Mouse (Mus musculus) hindbrain, embryonic 10.5 days (tissue): ENCODE data around the gene Lrrc2. TPM values are rescaled to one million over a fixed set of nuclear protein-coding genes. Genes with fewer than 3 reads are reported as not detected.

Experiments used
- DNase-seq: peaks from one replicate; pipeline ENCODE4 v3.0.0-alpha.2; 2017; ENCODE audit warnings: low spot score
- H3K27ac ChIP-seq: fragments of 300-500 bp; sonication (generic); 2 replicates; pipeline ENCODE4 v1.5.1; 2016; ENCODE audit warnings: mild to moderate bottlenecking, moderate library complexity
- H3K27me3 ChIP-seq: fragments of 300-500 bp; sonication (generic); 2 replicates; pipeline ENCODE4 v1.6.1; 2016; ENCODE audit warnings: mild to moderate bottlenecking; ENCODE audit not compliant: poor library complexity, insufficient read depth, severe bottlenecking
- H3K36me3 ChIP-seq: fragments of 300-500 bp; sonication (generic); 2 replicates; pipeline ENCODE4 v1.6.1; 2016; ENCODE audit warnings: mild to moderate bottlenecking, moderate library complexity
- H3K4me1 ChIP-seq: fragments of 300-500 bp; sonication (generic); replicated peaks from 2 replicates; pipeline ENCODE4 v1.6.1; 2016; ENCODE audit warnings: mild to moderate bottlenecking
- H3K4me3 ChIP-seq: fragments of 300-500 bp; sonication (generic); 2 replicates; pipeline ENCODE4 v1.5.1; 2016; ENCODE audit warnings: mild to moderate bottlenecking, moderate library complexity
- H3K9me3 ChIP-seq: fragments of 300-500 bp; sonication (generic); 2 replicates; pipeline ENCODE4 v1.6.1; 2016; ENCODE audit warnings: mild to moderate bottlenecking, moderate library complexity
- WGBS: fragments of 180-500 bp; shearing (Covaris S2); methylation state at CpG from one replicate; pipeline ENCODE4 v1.1.7; 2016; 5-methylcytosine and 5-hydroxymethylcytosine counted together
- polyA plus RNA-seq: library from polyadenylated mRNA; unstranded; fragments of >200 nt; fragmentation: Nextera tagmentation; extraction: Ambion mirVana; gene quantifications from 2 replicates; pipeline ENCODE4 v1.2.1, GENCODE M21; 2016

Lrrc2 gene
- polyA plus RNA-seq = 0.33 TPM in 1 of 2 replicates, not detected in the other

GRCm38 (mm10) chr9:110951397-110951796, at the start of gene Lrrc2:
Gene Lrrc2 (plus strand): TSS chr9:110951545.
- no peak for DNase-seq
- no peak within 1 kb of the TSS for H3K4me3 ChIP-seq
- H3K36me3 ChIP-seq = no peaks in the 10 kb centered on the region
- peaks cover 27% of the 10 kb centered on the region for H3K4me1 ChIP-seq
- peaks cover 86% of the 10 kb centered on the region for H3K27me3 ChIP-seq
- no peaks in the 10 kb centered on the region for H3K9me3 ChIP-seq
- 89% methylated on average over 11 of the region's 11 CpGs for whole genome bisulfite sequencing
- H3K27ac ChIP-seq = no peak within 1 kb of the TSS

GRCm38 (mm10) chr9:110902271-110902670, 49.1 kb upstream of the Lrrc2 start:
- Histone ChIP-seq H3K36me3 (no peaks in the 10 kb centered on the region), H3K4me1 (no peaks in the 10 kb centered on the region), H3K9me3 (peaks cover 4% of the 10 kb centered on the region), H3K27me3 (no peaks in the 10 kb centered on the region), H3K4me3 (no peak overlapping the region), H3K27ac (no peak overlapping the region)
- WGBS = 89% methylated on average over 4 of the region's 4 CpGs
- DNase-seq = no peak

- 91% methylated on average over 11 of the region's 11 CpGs for WGBS
- H3K4me3 ChIP-seq = no peak overlapping the region
Observed at GRCm38 (mm10) chr9:110907201-110907837, 44.0 kb upstream of the Lrrc2 start.

GRCm38 (mm10) chr9:110907838-110908630, 43.3 kb upstream of the Lrrc2 start:
- no peak overlapping the region for H3K27ac ChIP-seq
- no peaks in the 10 kb centered on the region for H3K4me1 ChIP-seq
- H3K9me3 ChIP-seq = peaks cover 5% of the 10 kb centered on the region
- WGBS = 79% methylated on average over 4 of the region's 4 CpGs
- no peak for DNase-seq
- H3K27me3 ChIP-seq = no peaks in the 10 kb centered on the region
- no peak overlapping the region for H3K4me3 ChIP-seq
- H3K36me3 ChIP-seq = no peaks in the 10 kb centered on the region

More at GRCm38 (mm10) chr9:110907201-110907837, 44.0 kb upstream of the Lrrc2 start:
- no peak for DNase-seq
- no peaks in the 10 kb centered on the region for H3K36me3 ChIP-seq
- H3K27me3 ChIP-seq = no peaks in the 10 kb centered on the region
- no peak overlapping the region for H3K27ac ChIP-seq
- no peaks in the 10 kb centered on the region for H3K4me1 ChIP-seq
- H3K9me3 ChIP-seq = peaks cover 5% of the 10 kb centered on the region

- Histone ChIP-seq H3K27ac (no peak overlapping the region), H3K4me1 (no peaks in the 10 kb centered on the region), H3K36me3 (no peaks in the 10 kb centered on the region), H3K27me3 (no peaks in the 10 kb centered on the region), H3K9me3 (peaks cover 5% of the 10 kb centered on the region), H3K4me3 (no peak overlapping the region)
- 97% methylated on average over 3 of the region's 3 CpGs for WGBS
- DNase-seq = no peak
Observed at GRCm38 (mm10) chr9:110908631-110909016, 42.7 kb upstream of the Lrrc2 start.

GRCm38 (mm10) chr9:110909371-110909967, 41.9 kb upstream of the Lrrc2 start:
- WGBS = 82% methylated on average over 6 of the region's 6 CpGs
- no peak for DNase-seq

GRCm38 (mm10) chr9:110914631-110915236, 36.6 kb upstream of the Lrrc2 start:
- no peaks in the 10 kb centered on the region for H3K9me3 ChIP-seq
- peaks cover 3% of the 10 kb centered on the region; the same call in 1 of the 2 replicates for H3K4me1 ChIP-seq
- WGBS = 63% methylated on average over 21 of the region's 21 CpGs
- DNase-seq = no peak
- H3K27ac ChIP-seq = no peak overlapping the region
- H3K36me3 ChIP-seq = no peaks in the 10 kb centered on the region
- no peaks in the 10 kb centered on the region for H3K27me3 ChIP-seq
- H3K4me3 ChIP-seq = no peak overlapping the region

More at GRCm38 (mm10) chr9:110909371-110909967, 41.9 kb upstream of the Lrrc2 start:
- no peaks in the 10 kb centered on the region for H3K27me3 ChIP-seq
- H3K36me3 ChIP-seq = no peaks in the 10 kb centered on the region
- no peaks in the 10 kb centered on the region for H3K4me1 ChIP-seq
- no peak overlapping the region for H3K4me3 ChIP-seq
- H3K9me3 ChIP-seq = peaks cover 5% of the 10 kb centered on the region
- no peak overlapping the region for H3K27ac ChIP-seq

- Histone ChIP-seq H3K36me3 (no peaks in the 10 kb centered on the region), H3K4me3 (no peak overlapping the region), H3K27ac (no peak overlapping the region), H3K9me3 (no peaks in the 10 kb centered on the region), H3K4me1 (peaks cover 3% of the 10 kb centered on the region; the same call in 1 of the 2 replicates), H3K27me3 (no peaks in the 10 kb centered on the region)
- no peak for DNase-seq
- WGBS = 77% methylated on average over 8 of the region's 8 CpGs
Observed at GRCm38 (mm10) chr9:110915466-110915865, 35.9 kb upstream of the Lrrc2 start.

- Histone ChIP-seq H3K4me1 (peaks cover 10% of the 10 kb centered on the region), H3K27me3 (no peaks in the 10 kb centered on the region)
Observed at GRCm38 (mm10) chr9:110916786-110917185, 34.6 kb upstream of the Lrrc2 start, which contains the start of gene Fam240a. Gene Fam240a (minus strand): TSS chr9:110916861.

GRCm38 (mm10) chr9:110920665-110921419, 30.5 kb upstream of the Lrrc2 start:
- no peak overlapping the region for H3K27ac ChIP-seq
- no peaks in the 10 kb centered on the region for H3K36me3 ChIP-seq
- H3K4me3 ChIP-seq = no peak overlapping the region
- no peak for DNase-seq
- H3K4me1 ChIP-seq = peaks cover 7% of the 10 kb centered on the region
- 65% methylated on average over 15 of the region's 15 CpGs for WGBS
- no peaks in the 10 kb centered on the region for H3K27me3 ChIP-seq
- H3K9me3 ChIP-seq = no peaks in the 10 kb centered on the region

More at GRCm38 (mm10) chr9:110916786-110917185, 34.6 kb upstream of the Lrrc2 start, which contains the start of gene Fam240a:
- Histone ChIP-seq H3K36me3 (no peaks in the 10 kb centered on the region), H3K4me3 (no peak within 1 kb of the TSS), H3K9me3 (no peaks in the 10 kb centered on the region), H3K27ac (no peak within 1 kb of the TSS)
- 91% methylated on average over 7 of the region's 7 CpGs for WGBS
- no peak for DNase-seq

- WGBS = 17% methylated on average over 7 of the region's 7 CpGs
- DNase-seq = peak; percentile 73
- Histone ChIP-seq H3K27me3 (no peaks in the 10 kb centered on the region), H3K9me3 (no peaks in the 10 kb centered on the region), H3K4me3 (no peak overlapping the region), H3K36me3 (no peaks in the 10 kb centered on the region), H3K4me1 (peaks cover 7% of the 10 kb centered on the region), H3K27ac (no peak overlapping the region)
Observed at GRCm38 (mm10) chr9:110922759-110923158, 28.6 kb upstream of the Lrrc2 start.

- Histone ChIP-seq H3K36me3 (no peaks in the 10 kb centered on the region), H3K27me3 (no peaks in the 10 kb centered on the region), H3K4me1 (peaks cover 15% of the 10 kb centered on the region), H3K4me3 (no peak overlapping the region), H3K9me3 (no peaks in the 10 kb centered on the region), H3K27ac (no peak overlapping the region)
- no peak for DNase-seq
- WGBS = 74% methylated on average over 6 of the region's 6 CpGs
Observed at GRCm38 (mm10) chr9:110931573-110931972, 19.8 kb upstream of the Lrrc2 start.
